Comparison of ENCODE assay signal across 10 mouse cellular contexts in genomic region chr10:128920736-128921161, GRCm38 (mm10). TPM values are rescaled to one million over a fixed set of nuclear protein-coding genes. Genes with fewer than 3 reads are reported as not detected.
DNase-seq lines count a peak whose midpoint lies in the region; ATAC-seq and TF ChIP-seq lines count a peak whose summit lies in the region.
"Had no signal": no experiment of that assay in that cellular context is flagged by ENCODE, and none has a peak within 500 bp of the region (broad histone marks: within the 10 kb centered on the region; RNA-seq: fewer than 3 reads in every experiment).

No protein-coding gene starts in this region.

- 77% methylated on average over 3 of the region's 3 CpGs for WGBS in forebrain, embryonic 13.5 days
- 80% methylated on average over 3 of the region's 3 CpGs for WGBS in forebrain, embryonic 12.5 days
- 53% methylated on average over 3 of the region's 3 CpGs for WGBS in lung, postnatal 0 days
- WGBS in lung, adult 2 months, result 56% methylated on average over 3 of the region's 3 CpGs
- 48% methylated on average over 3 of the region's 3 CpGs for WGBS in limb, embryonic 13.5 days

- 0 out of 2 replicates have a peak overlapping the region, but pooled peaks have one; percentile 12 for H3K9ac ChIP-seq in forebrain, embryonic 13.5 days
- no peak overlapping the region for H3K9ac ChIP-seq in forebrain, embryonic 12.5 days
- H3K9ac ChIP-seq in lung, postnatal 0 days (replicated peaks; ENCODE audit: low read depth), result no peak overlapping the region
- no peak overlapping the region for H3K9ac ChIP-seq in limb, embryonic 13.5 days

- TF ChIP-seq EP300 in lung, postnatal 0 days (IDR thresholded peaks at IDR 0.05), result no peak

- no peaks in the 10 kb centered on the region for H3K9me3 ChIP-seq in forebrain, embryonic 13.5 days (replicated peaks)
- H3K9me3 ChIP-seq in forebrain, embryonic 12.5 days, result no peaks in the 10 kb centered on the region
- H3K9me3 ChIP-seq in lung, postnatal 0 days (ENCODE audit: low read length), result no peaks in the 10 kb centered on the region
- no peaks in the 10 kb centered on the region for H3K9me3 ChIP-seq in limb, embryonic 13.5 days

- no peak overlapping the region for H3K4me3 ChIP-seq in forebrain, embryonic 13.5 days
- no peak overlapping the region for H3K4me3 ChIP-seq in forebrain, embryonic 12.5 days (replicated peaks)
- H3K4me3 ChIP-seq in lung, postnatal 0 days (ENCODE audit: low read depth, low read length), result no peak overlapping the region
- no peak overlapping the region for H3K4me3 ChIP-seq in lung, adult 2 months (replicated peaks; ENCODE audit: extremely low read depth, low read depth, low read length)
- no peak overlapping the region for H3K4me3 ChIP-seq in limb, embryonic 13.5 days
- H3K4me3 ChIP-seq: erythroblast, embryonic 14.5 days had no signal

- no peak for TF ChIP-seq CTCF in lung, postnatal 0 days (IDR thresholded peaks at IDR 0.05)
- no peak for TF ChIP-seq CTCF in lung, adult 2 months (IDR thresholded peaks at IDR 0.05; ENCODE audit: insufficient read depth, low read length)

- peak; percentile 35 for DNase-seq in lung, postnatal 0 days (ENCODE audit: low spot score)
- DNase-seq in lung, adult 2 months, result no peak
- peak; percentile 67 to 70 for DNase-seq in heart, postnatal 10 days
- no peak for DNase-seq in right cerebral cortex, postnatal 36 days (ENCODE audit: low spot score in 2 of 2)

- no peak overlapping the region for H3K27ac ChIP-seq in forebrain, embryonic 13.5 days
- no peak overlapping the region for H3K27ac ChIP-seq in forebrain, embryonic 12.5 days
- H3K27ac ChIP-seq in lung, postnatal 0 days (ENCODE audit: low read length), result no peak overlapping the region; the same call in 1 of the 2 replicates
- H3K27ac ChIP-seq in limb, embryonic 13.5 days, result peak overlapping the region; percentile 52

- peaks cover 33% of the 10 kb centered on the region for H3K36me3 ChIP-seq in forebrain, embryonic 13.5 days (ENCODE audit: poor library complexity, severe bottlenecking)
- H3K36me3 ChIP-seq in forebrain, embryonic 12.5 days (replicated peaks), result peaks cover 11% of the 10 kb centered on the region
- H3K36me3 ChIP-seq in lung, postnatal 0 days (ENCODE audit: insufficient read depth, low read length), result peaks cover 15% of the 10 kb centered on the region
- H3K36me3 ChIP-seq in limb, embryonic 13.5 days, result peaks cover 34% of the 10 kb centered on the region

- no peak for TF ChIP-seq POLR2A in lung, adult 2 months (IDR thresholded peaks at IDR 0.05; ENCODE audit: borderline replicate concordance, extremely low read depth, low read depth, low read length)

- intact Hi-C loops in heart, postnatal 10 days (cut with DNase I), result no loop called here

- peaks cover 27% of the 10 kb centered on the region for H3K4me1 ChIP-seq in forebrain, embryonic 13.5 days
- peaks cover 37% of the 10 kb centered on the region for H3K4me1 ChIP-seq in forebrain, embryonic 12.5 days
- peaks cover 18% of the 10 kb centered on the region; the same call in 1 of the 2 replicates for H3K4me1 ChIP-seq in lung, postnatal 0 days (ENCODE audit: insufficient read depth, low read depth, low read length)
- H3K4me1 ChIP-seq in lung, adult 2 months (ENCODE audit: control insufficient read depth, insufficient read depth, low read length), result peaks cover 11% of the 10 kb centered on the region; the same call in 1 of the 2 replicates
- H3K4me1 ChIP-seq in limb, embryonic 13.5 days, result peaks cover 39% of the 10 kb centered on the region

- H3K27me3 ChIP-seq in forebrain, embryonic 13.5 days, result no peaks in the 10 kb centered on the region
- H3K27me3 ChIP-seq in forebrain, embryonic 12.5 days, result 0 out of 2 replicates have a peak, but pooled peaks cover 6% of the 10 kb centered on the region
- no peaks in the 10 kb centered on the region for H3K27me3 ChIP-seq in lung, postnatal 0 days (replicated peaks; ENCODE audit: insufficient read depth, low read length)
- H3K27me3 ChIP-seq in limb, embryonic 13.5 days, result no peaks in the 10 kb centered on the region
- H3K27me3 ChIP-seq: CH12.LX had no signal

- ATAC-seq in forebrain, embryonic 13.5 days, result no peak
- no peak for ATAC-seq in forebrain, embryonic 12.5 days (ENCODE audit: low FRiP score)
- no peak for ATAC-seq in lung, postnatal 0 days
- ATAC-seq in limb, embryonic 13.5 days (ENCODE audit: low FRiP score, low read depth), result no peak
- ATAC-seq in activated CD4-positive, CD25-positive, alpha-beta regulatory T cell, adult 4 months, result no peak

- H3K4me2 ChIP-seq in forebrain, embryonic 13.5 days, result no peak overlapping the region
- no peak overlapping the region for H3K4me2 ChIP-seq in forebrain, embryonic 12.5 days
- no peak overlapping the region for H3K4me2 ChIP-seq in lung, postnatal 0 days (replicated peaks; ENCODE audit: low read depth, low read length)
- H3K4me2 ChIP-seq in limb, embryonic 13.5 days (replicated peaks), result 0 out of 2 replicates have a peak overlapping the region, but pooled peaks have one; percentile 4

RNA-seq across cellular contexts. Expression of gene Rdh5, which starts 1.9 kb away (rescaled TPM):
- polyA plus RNA-seq in forebrain, embryonic 13.5 days (2015; fragmentation: Nextera tagmentation; extraction: Ambion mirVana), result 10.7 and 16.0 TPM in 2 replicates
- 11.3 and 13.3 TPM in 2 replicates for polyA plus RNA-seq in forebrain, embryonic 12.5 days (2016; fragmentation: Nextera tagmentation; extraction: Ambion mirVana)
- 13.2 and 16.7 TPM in 2 replicates for polyA plus RNA-seq in lung, postnatal 0 days (2015; fragmentation: Nextera tagmentation; extraction: Ambion mirVana)
- 20.1 and 20.3 TPM in 2 replicates for polyA plus RNA-seq in lung, adult 2 months (2012; rRNA removed)
- 1 to 10 TPM; 5.9 to 9.7 TPM for total RNA-seq in heart, postnatal 10 days (2021)
- polyA plus RNA-seq in limb, embryonic 13.5 days (2015; fragmentation: Nextera tagmentation; extraction: Ambion mirVana), result 12.2 and 12.9 TPM in 2 replicates
- polyA plus RNA-seq in activated CD4-positive, CD25-positive, alpha-beta regulatory T cell, adult 4 months (2017; shearing (Covaris generic)), result 1 to 10 TPM; 5.7 to 8.9 TPM

RNA-seq across cellular contexts. Expression of gene Bloc1s1, which starts 3.1 kb away (rescaled TPM):
- polyA plus RNA-seq in forebrain, embryonic 13.5 days (2015; fragmentation: Nextera tagmentation; extraction: Ambion mirVana), result 241 and 243 TPM in 2 replicates
- polyA plus RNA-seq in forebrain, embryonic 12.5 days (2016; fragmentation: Nextera tagmentation; extraction: Ambion mirVana), result 183 and 188 TPM in 2 replicates
- polyA plus RNA-seq in lung, postnatal 0 days (2015; fragmentation: Nextera tagmentation; extraction: Ambion mirVana), result 228 and 243 TPM in 2 replicates
- polyA plus RNA-seq in lung, adult 2 months (2012; rRNA removed), result 171 and 192 TPM in 2 replicates
- 100 to 1,000 TPM; 188 to 198 TPM for total RNA-seq in heart, postnatal 10 days (2021)
- polyA plus RNA-seq in limb, embryonic 13.5 days (2015; fragmentation: Nextera tagmentation; extraction: Ambion mirVana), result 225 and 240 TPM in 2 replicates
- 100 to 1,000 TPM; 218 to 252 TPM for polyA plus RNA-seq in activated CD4-positive, CD25-positive, alpha-beta regulatory T cell, adult 4 months (2017; shearing (Covaris generic))

RNA-seq across cellular contexts. Expression of gene Itga7, which starts 12.9 kb away (rescaled TPM):
- polyA plus RNA-seq in forebrain, embryonic 13.5 days (2015; fragmentation: Nextera tagmentation; extraction: Ambion mirVana), result 0.63 and 0.83 TPM in 2 replicates
- 0.46 and 0.73 TPM in 2 replicates for polyA plus RNA-seq in forebrain, embryonic 12.5 days (2016; fragmentation: Nextera tagmentation; extraction: Ambion mirVana)
- polyA plus RNA-seq in lung, postnatal 0 days (2015; fragmentation: Nextera tagmentation; extraction: Ambion mirVana), result 14.6 and 20.7 TPM in 2 replicates
- polyA plus RNA-seq in lung, adult 2 months (2012; rRNA removed), result 31.5 and 37.6 TPM in 2 replicates
- 100 to 1,000 TPM; 125 to 136 TPM for total RNA-seq in heart, postnatal 10 days (2021)
- polyA plus RNA-seq in limb, embryonic 13.5 days (2015; fragmentation: Nextera tagmentation; extraction: Ambion mirVana), result 4.8 and 5.5 TPM in 2 replicates
- polyA plus RNA-seq in activated CD4-positive, CD25-positive, alpha-beta regulatory T cell, adult 4 months (2017; shearing (Covaris generic)), result 1 to 10 TPM; 2.9 to 6.1 TPM
- polyA plus RNA-seq: erythroblast, embryonic 14.5 days had no signal

RNA-seq across cellular contexts. Expression of gene Cd63, which starts 20.0 kb away (rescaled TPM):
- 127 and 130 TPM in 2 replicates for polyA plus RNA-seq in forebrain, embryonic 13.5 days (2015; fragmentation: Nextera tagmentation; extraction: Ambion mirVana)
- 129 and 160 TPM in 2 replicates for polyA plus RNA-seq in forebrain, embryonic 12.5 days (2016; fragmentation: Nextera tagmentation; extraction: Ambion mirVana)
- polyA plus RNA-seq in lung, postnatal 0 days (2015; fragmentation: Nextera tagmentation; extraction: Ambion mirVana), result 761 and 764 TPM in 2 replicates
- 110 and 132 TPM in 2 replicates for polyA plus RNA-seq in lung, adult 2 months (2012; rRNA removed)
- total RNA-seq in heart, postnatal 10 days (2021), result 100 to 1,000 TPM; 203 to 239 TPM
- polyA plus RNA-seq in limb, embryonic 13.5 days (2015; fragmentation: Nextera tagmentation; extraction: Ambion mirVana), result 820 and 839 TPM in 2 replicates
- under 1 TPM; 0.69 to 0.92 TPM for polyA plus RNA-seq in activated CD4-positive, CD25-positive, alpha-beta regulatory T cell, adult 4 months (2017; shearing (Covaris generic))
- total RNA-seq: CH12.LX had no signal

RNA-seq across cellular contexts. Expression of gene Gdf11, which starts 29.2 kb away (rescaled TPM):
- 8.9 and 9.0 TPM in 2 replicates for polyA plus RNA-seq in forebrain, embryonic 13.5 days (2015; fragmentation: Nextera tagmentation; extraction: Ambion mirVana)
- 9.3 and 9.6 TPM in 2 replicates for polyA plus RNA-seq in forebrain, embryonic 12.5 days (2016; fragmentation: Nextera tagmentation; extraction: Ambion mirVana)
- 1.6 and 2.1 TPM in 2 replicates for polyA plus RNA-seq in lung, postnatal 0 days (2015; fragmentation: Nextera tagmentation; extraction: Ambion mirVana)
- 0.45 and 0.99 TPM in 2 replicates for polyA plus RNA-seq in lung, adult 2 months (2012; rRNA removed)
- total RNA-seq in heart, postnatal 10 days (2021), result 1 to 10 TPM; 3.1 to 4.0 TPM
- 12.5 and 13.1 TPM in 2 replicates for polyA plus RNA-seq in limb, embryonic 13.5 days (2015; fragmentation: Nextera tagmentation; extraction: Ambion mirVana)
- polyA plus RNA-seq in activated CD4-positive, CD25-positive, alpha-beta regulatory T cell, adult 4 months (2017; shearing (Covaris generic)), result 1 to 10 TPM; 5.0 to 5.6 TPM
- polyA plus RNA-seq: erythroblast, embryonic 14.5 days had no signal

Comparison
In these comparisons a context has a peak if more than half of its experiments do, and no peak if none do; other contexts are left out.
1. DNase-seq: peak in lung, postnatal 0 days (single experiment) and heart, postnatal 10 days (2 of 2); none in lung, adult 2 months (single experiment) and right cerebral cortex, postnatal 36 days (0 of 2).